Mouse (Mus musculus) heart, embryonic 15.5 days (tissue): ENCODE measurements at regions not wholly inside any gene's neighbourhood (a gene's known extent, or its start where the extent isn't known, plus 50 kb on each side); places are given as distances from the start of the nearest gene placed in this dataset.
A peak's percentile ranks its signal among the peaks of the same experiment; 100 is the strongest.

Experiments
- ATAC-seq: fragments of 200-750 bp; cut with Nextera tagmentation; replicated peaks from 2 replicates; pipeline ENCODE4 v1.8.0; 2017; ENCODE audit warnings: low read depth, moderate TSS enrichment; ENCODE audit not compliant: insufficient number of reproducible peaks, insufficient read depth, low FRiP score
- H3K27ac ChIP-seq: fragments of 300-500 bp; sonication (generic); 2 replicates; pipeline ENCODE4 v1.5.1; 2015; ENCODE audit warnings: mild to moderate bottlenecking, inconsistent platforms
- H3K27me3 ChIP-seq: fragments of 300-500 bp; sonication (generic); 2 replicates; pipeline ENCODE4 v1.6.1; 2015; ENCODE audit warnings: inconsistent platforms
- H3K36me3 ChIP-seq: fragments of 300-500 bp; sonication (generic); 2 replicates; pipeline ENCODE4 v1.6.1; 2015; ENCODE audit warnings: mild to moderate bottlenecking, inconsistent platforms
- H3K4me1 ChIP-seq: fragments of 300-500 bp; sonication (generic); replicated peaks from 2 replicates; pipeline ENCODE4 v1.6.1; 2015; ENCODE audit warnings: inconsistent platforms
- H3K4me2 ChIP-seq: fragments of 300-500 bp; sonication (generic); 2 replicates; pipeline ENCODE4 v1.6.1; 2015; ENCODE audit warnings: inconsistent platforms, mild to moderate bottlenecking, moderate library complexity
- H3K4me3 ChIP-seq: fragments of 300-500 bp; sonication (generic); 2 replicates; pipeline ENCODE4 v1.5.1; 2015; ENCODE audit warnings: mild to moderate bottlenecking, inconsistent platforms
- H3K9ac ChIP-seq: fragments of 300-500 bp; sonication (generic); 2 replicates; pipeline ENCODE4 v1.6.1; 2015; ENCODE audit warnings: mild to moderate bottlenecking, inconsistent platforms
- H3K9me3 ChIP-seq: fragments of 300-500 bp; sonication (generic); replicated peaks from 2 replicates; pipeline ENCODE4 v1.6.1; 2016; ENCODE audit warnings: inconsistent platforms
- WGBS: fragments of 180-500 bp; shearing (Covaris S2); methylation state at CpG from one replicate; pipeline ENCODE4 v1.1.7; 2015; ENCODE audit warnings: mixed read lengths; 5-methylcytosine and 5-hydroxymethylcytosine counted together

- H3K4me3 ChIP-seq, result no peak overlapping the region
- no peak overlapping the region for H3K27ac ChIP-seq
- no peaks in the 10 kb centered on the region for H3K36me3 ChIP-seq
- no peak for ATAC-seq
- WGBS, result 92% methylated on average over 5 of the region's 5 CpGs
- no peak overlapping the region for H3K4me2 ChIP-seq
- H3K9ac ChIP-seq, result no peak overlapping the region
- H3K4me1 ChIP-seq, result peaks cover 12% of the 10 kb centered on the region
- no peaks in the 10 kb centered on the region for H3K9me3 ChIP-seq
- H3K27me3 ChIP-seq, result no peaks in the 10 kb centered on the region
Measured at GRCm38 (mm10) chr3:52516691-52517090, 248.6 kb downstream of the Foxo1 start.

GRCm38 (mm10) chr3:52512761-52513160, 244.6 kb downstream of the Foxo1 start:
- no peak for ATAC-seq
- Histone ChIP-seq H3K27me3 (no peaks in the 10 kb centered on the region), H3K9me3 (no peaks in the 10 kb centered on the region), H3K4me2 (no peak overlapping the region), H3K27ac (no peak overlapping the region), H3K9ac (no peak overlapping the region), H3K4me3 (no peak overlapping the region), H3K4me1 (0 out of 2 replicates have a peak, but pooled peaks cover 3% of the 10 kb centered on the region), H3K36me3 (no peaks in the 10 kb centered on the region)
- WGBS, result 81% methylated on average over 8 of the region's 8 CpGs

DNA sequence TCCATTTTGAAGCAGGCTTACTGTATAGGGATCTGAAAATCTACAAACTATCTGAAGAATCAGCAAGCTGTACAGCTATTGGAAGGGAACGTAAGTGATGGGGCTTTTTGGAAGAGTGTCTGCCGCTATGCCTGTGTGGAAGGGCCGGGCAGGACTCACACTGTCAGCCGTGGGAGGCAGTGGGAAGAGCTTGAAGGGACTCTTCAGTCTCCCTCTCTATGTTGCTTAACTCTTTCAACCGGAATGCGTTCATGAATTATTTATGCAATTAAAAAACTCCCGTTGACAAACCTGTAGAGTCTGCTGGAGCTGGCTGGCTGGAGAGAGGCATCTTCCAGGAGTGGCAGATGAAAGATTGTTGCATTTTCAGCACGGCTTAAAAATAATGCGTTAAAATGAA, 243.4 kb downstream of the Foxo1 start:
- 74% methylated on average over 9 of the region's 9 CpGs for WGBS
- no peaks in the 10 kb centered on the region for H3K27me3 ChIP-seq
- 0 out of 2 replicates have a peak, but pooled peaks cover 3% of the 10 kb centered on the region for H3K4me1 ChIP-seq
- no peaks in the 10 kb centered on the region for H3K9me3 ChIP-seq
- no peak overlapping the region for H3K27ac ChIP-seq
- no peak overlapping the region for H3K4me2 ChIP-seq
- H3K9ac ChIP-seq, result no peak overlapping the region
- no peak for ATAC-seq
- no peak overlapping the region for H3K4me3 ChIP-seq
- H3K36me3 ChIP-seq, result no peaks in the 10 kb centered on the region

GRCm38 (mm10) chr3:52510831-52511230, 242.7 kb downstream of the Foxo1 start:
- ATAC-seq, result no peak
- Histone ChIP-seq H3K4me3 (no peak overlapping the region), H3K27me3 (no peaks in the 10 kb centered on the region), H3K27ac (no peak overlapping the region), H3K36me3 (no peaks in the 10 kb centered on the region), H3K9ac (no peak overlapping the region), H3K4me1 (0 out of 2 replicates have a peak, but pooled peaks cover 3% of the 10 kb centered on the region), H3K9me3 (no peaks in the 10 kb centered on the region), H3K4me2 (no peak overlapping the region)
- WGBS, result 69% methylated on average over 6 of the region's 6 CpGs

- Histone ChIP-seq H3K4me1 (0 out of 2 replicates have a peak, but pooled peaks cover 3% of the 10 kb centered on the region), H3K27ac (no peak overlapping the region), H3K9me3 (no peaks in the 10 kb centered on the region), H3K36me3 (no peaks in the 10 kb centered on the region), H3K27me3 (no peaks in the 10 kb centered on the region), H3K9ac (no peak overlapping the region), H3K4me3 (peak overlapping the region; percentile 28), H3K4me2 (peak overlapping the region; percentile 38)
- 61% methylated on average over 12 of the region's 12 CpGs for WGBS
- ATAC-seq, result no peak
Measured at GRCm38 (mm10) chr3:52510088-52510765, 242.1 kb downstream of the Foxo1 start.

GRCm38 (mm10) chr3:52503925-52504324, 235.8 kb downstream of the Foxo1 start:
- no peaks in the 10 kb centered on the region for H3K36me3 ChIP-seq
- WGBS, result 63% methylated on average over 9 of the region's 9 CpGs
- no peak overlapping the region for H3K4me3 ChIP-seq
- ATAC-seq, result no peak
- H3K4me2 ChIP-seq, result no peak overlapping the region
- H3K27ac ChIP-seq, result no peak overlapping the region
- no peaks in the 10 kb centered on the region for H3K9me3 ChIP-seq
- H3K9ac ChIP-seq, result no peak overlapping the region
- no peaks in the 10 kb centered on the region for H3K27me3 ChIP-seq
- peaks cover 5% of the 10 kb centered on the region; the same call in 1 of the 2 replicates for H3K4me1 ChIP-seq

DNA sequence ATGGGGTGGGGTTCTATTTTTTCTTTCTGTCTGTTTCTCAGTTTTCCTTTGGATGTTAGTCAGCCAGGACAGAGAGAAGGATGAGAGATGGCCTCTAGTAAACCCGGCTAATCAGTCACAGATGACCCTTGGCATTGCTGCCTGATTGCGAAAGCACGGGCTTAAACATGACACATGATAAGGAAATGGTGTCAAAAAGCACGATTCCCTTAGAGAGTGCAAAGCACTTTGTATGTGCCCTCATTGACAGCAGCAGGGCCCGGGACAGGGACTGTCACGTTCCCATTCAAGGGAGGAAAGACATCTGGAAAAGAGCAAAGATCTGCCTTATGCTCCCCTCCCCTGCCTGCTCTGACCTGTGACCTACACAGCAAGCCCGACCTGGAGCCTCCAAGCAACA, 234.1 kb downstream of the Foxo1 start:
- ATAC-seq, result peak; percentile 10; the same call in 1 of the 2 replicates
- Histone ChIP-seq H3K9ac (no peak overlapping the region), H3K27ac (no peak overlapping the region; the same call in 1 of the 2 replicates), H3K4me2 (no peak overlapping the region), H3K36me3 (no peaks in the 10 kb centered on the region), H3K9me3 (no peaks in the 10 kb centered on the region), H3K27me3 (no peaks in the 10 kb centered on the region), H3K4me3 (no peak overlapping the region), H3K4me1 (peaks cover 5% of the 10 kb centered on the region; the same call in 1 of the 2 replicates)
- 30% methylated on average over 7 of the region's 7 CpGs for WGBS

GRCm38 (mm10) chr3:52501614-52502013, 233.5 kb downstream of the Foxo1 start:
- H3K9me3 ChIP-seq, result no peaks in the 10 kb centered on the region
- WGBS, result 78% methylated on average over 8 of the region's 8 CpGs
- no peaks in the 10 kb centered on the region; the same call in 1 of the 2 replicates for H3K27me3 ChIP-seq
- peaks cover 5% of the 10 kb centered on the region; the same call in 1 of the 2 replicates for H3K4me1 ChIP-seq
- H3K4me2 ChIP-seq, result no peak overlapping the region
- no peak overlapping the region for H3K9ac ChIP-seq
- no peak overlapping the region for H3K27ac ChIP-seq
- no peak overlapping the region for H3K4me3 ChIP-seq
- ATAC-seq, result no peak
- no peaks in the 10 kb centered on the region for H3K36me3 ChIP-seq

- Histone ChIP-seq H3K4me3 (no peak overlapping the region), H3K4me2 (no peak overlapping the region), H3K9ac (no peak overlapping the region), H3K27ac (no peak overlapping the region), H3K27me3 (no peaks in the 10 kb centered on the region; the same call in 1 of the 2 replicates), H3K4me1 (peaks cover 5% of the 10 kb centered on the region; the same call in 1 of the 2 replicates), H3K9me3 (no peaks in the 10 kb centered on the region), H3K36me3 (no peaks in the 10 kb centered on the region)
- 66% methylated on average over 6 of the region's 6 CpGs for WGBS
- ATAC-seq, result no peak
Measured at GRCm38 (mm10) chr3:52500026-52500425, 231.9 kb downstream of the Foxo1 start.

GRCm38 (mm10) chr3:52499581-52499980, 231.4 kb downstream of the Foxo1 start:
- Histone ChIP-seq H3K36me3 (no peaks in the 10 kb centered on the region), H3K4me1 (peaks cover 5% of the 10 kb centered on the region; the same call in 1 of the 2 replicates), H3K27me3 (no peaks in the 10 kb centered on the region; the same call in 1 of the 2 replicates), H3K9me3 (no peaks in the 10 kb centered on the region), H3K27ac (no peak overlapping the region), H3K4me2 (no peak overlapping the region), H3K9ac (no peak overlapping the region), H3K4me3 (no peak overlapping the region)
- WGBS, result 86% methylated on average over 1 of the region's 1 CpGs
- ATAC-seq, result no peak

- H3K27ac ChIP-seq, result no peak overlapping the region
- no peak overlapping the region for H3K4me2 ChIP-seq
- peaks cover 3% of the 10 kb centered on the region; the same call in 1 of the 2 replicates for H3K4me1 ChIP-seq
- H3K9me3 ChIP-seq, result no peaks in the 10 kb centered on the region
- H3K9ac ChIP-seq, result no peak overlapping the region
- H3K4me3 ChIP-seq, result no peak overlapping the region
- 84% methylated on average over 15 of the region's 15 CpGs for WGBS
- H3K36me3 ChIP-seq, result no peaks in the 10 kb centered on the region
- no peaks in the 10 kb centered on the region; the same call in 1 of the 2 replicates for H3K27me3 ChIP-seq
- ATAC-seq, result no peak
Measured at GRCm38 (mm10) chr3:52498506-52499228, 230.5 kb downstream of the Foxo1 start.
